Mouse (Mus musculus) embryonic facial prominence, embryonic 13.5 days (tissue): ENCODE results near the gene Ttc7b. TPM values are rescaled to one million over a fixed set of nuclear protein-coding genes. Genes with fewer than 3 reads are reported as not detected.

Experiments used
- ATAC-seq: fragments of 200-750 bp; cut with Nextera tagmentation; 2 replicates; pipeline ENCODE4 v1.8.0; 2017; ENCODE audit warnings: low read depth; ENCODE audit not compliant: insufficient number of reproducible peaks, insufficient read depth, low FRiP score, low TSS enrichment
- H3K27ac ChIP-seq: fragments of 300-500 bp; sonication (generic); 2 replicates; pipeline ENCODE4 v1.5.1; 2015; ENCODE audit warnings: moderate library complexity, mild to moderate bottlenecking, inconsistent platforms
- H3K27me3 ChIP-seq: fragments of 300-500 bp; sonication (generic); 2 replicates; pipeline ENCODE4 v1.6.1; 2015; ENCODE audit warnings: mild to moderate bottlenecking, inconsistent platforms
- H3K36me3 ChIP-seq: fragments of 300-500 bp; sonication (generic); 2 replicates; pipeline ENCODE4 v1.6.1; 2015; ENCODE audit warnings: mild to moderate bottlenecking, inconsistent platforms
- H3K4me1 ChIP-seq: fragments of 300-500 bp; sonication (generic); 2 replicates; pipeline ENCODE4 v1.6.1; 2015; ENCODE audit warnings: inconsistent platforms
- H3K4me2 ChIP-seq: fragments of 300-500 bp; sonication (generic); 2 replicates; pipeline ENCODE4 v1.6.1; 2015; ENCODE audit warnings: moderate library complexity, mild to moderate bottlenecking, inconsistent platforms
- H3K4me3 ChIP-seq: fragments of 300-500 bp; sonication (generic); 2 replicates; pipeline ENCODE4 v1.5.1; 2015; ENCODE audit warnings: mild to moderate bottlenecking, inconsistent platforms
- H3K9ac ChIP-seq: fragments of 300-500 bp; sonication (generic); 2 replicates; pipeline ENCODE4 v1.6.1; 2015; ENCODE audit warnings: mild to moderate bottlenecking, inconsistent platforms
- H3K9me3 ChIP-seq: fragments of 300-500 bp; sonication (generic); 2 replicates; pipeline ENCODE4 v1.6.1; 2016; ENCODE audit warnings: inconsistent platforms
- WGBS: fragments of 180-500 bp; shearing (Covaris S2); methylation state at CpG from one replicate; pipeline ENCODE4 v1.1.7; 2015; ENCODE audit warnings: mixed read lengths; 5-methylcytosine and 5-hydroxymethylcytosine counted together
- polyA plus RNA-seq: library from polyadenylated mRNA; unstranded; fragments of >200 nt; fragmentation: Nextera tagmentation; extraction: Ambion mirVana; gene quantifications from 2 replicates; pipeline ENCODE4 v1.2.1, GENCODE M21; 2015

The Ttc7b gene
- 5.6 and 6.0 TPM in 2 replicates for polyA plus RNA-seq

DNA sequence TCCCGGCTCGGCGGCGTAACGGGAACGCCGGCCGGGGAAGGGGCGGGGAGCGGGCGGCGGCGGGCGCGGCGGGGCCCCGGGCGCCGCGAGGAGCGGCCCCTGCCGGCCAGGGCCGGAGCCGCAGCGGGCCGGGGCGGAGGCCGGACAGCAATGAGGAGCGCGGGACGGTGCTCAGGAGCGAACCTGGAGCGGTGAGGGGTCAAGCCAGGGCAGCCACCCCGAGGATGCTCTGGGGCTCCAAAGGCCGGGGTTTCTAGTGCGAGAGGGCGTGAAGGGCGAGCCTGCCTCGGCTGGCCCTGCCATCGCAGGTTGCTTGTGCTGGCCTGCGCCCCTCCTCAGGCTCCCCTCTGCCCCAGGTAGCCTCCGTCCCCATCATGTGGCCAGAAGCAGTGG lies at the start of gene Ttc7b:
Ttc7b (minus strand) TSS at position 33 of the 393 bp plus-strand sequence.
- Histone ChIP-seq H3K27me3 (no peaks in the 10 kb centered on the region), H3K36me3 (peaks cover 8% of the 10 kb centered on the region; the same call in 1 of the 2 replicates), H3K9ac (peak within 1 kb of the TSS; percentile 95), H3K4me1 (peaks cover 23% of the 10 kb centered on the region), H3K4me3 (peak within 1 kb of the TSS; percentile 78), H3K4me2 (peak within 1 kb of the TSS; percentile 87), H3K9me3 (no peaks in the 10 kb centered on the region), H3K27ac (peak within 1 kb of the TSS; percentile 78)
- 0 out of 2 replicates have a peak, but pooled peaks have one; percentile 39 for ATAC-seq
- 4% methylated on average over 20 of the region's 42 CpGs for WGBS

DNA sequence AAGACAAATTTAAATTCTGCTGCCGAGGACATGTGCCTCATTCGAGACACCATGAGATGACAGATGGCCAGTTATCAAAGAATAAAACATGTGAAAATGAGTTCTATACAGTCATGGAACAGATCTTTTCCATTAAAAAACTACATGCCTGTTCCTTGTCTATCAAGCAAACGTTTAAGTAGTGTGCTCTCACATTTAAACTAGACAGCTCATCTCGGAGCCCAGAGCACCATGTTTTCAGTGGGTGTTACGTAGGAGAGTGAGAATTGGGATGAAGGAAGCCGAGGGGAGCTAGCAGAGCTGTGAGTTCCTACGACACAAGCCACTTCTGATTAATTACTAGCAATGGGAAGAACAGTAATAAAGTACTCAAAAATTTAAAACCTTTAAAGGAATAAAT lies 48.2 kb upstream of the Ttc7b start:
- H3K9me3 ChIP-seq = no peaks in the 10 kb centered on the region
- no peaks in the 10 kb centered on the region for H3K27me3 ChIP-seq
- peaks cover 6% of the 10 kb centered on the region; the same call in 1 of the 2 replicates for H3K36me3 ChIP-seq
- H3K4me1 ChIP-seq = no peaks in the 10 kb centered on the region
- no peak for ATAC-seq
- H3K9ac ChIP-seq = no peak overlapping the region
- no peak overlapping the region for H3K4me3 ChIP-seq
- no peak overlapping the region for H3K4me2 ChIP-seq
- WGBS = 86% methylated on average over 7 of the region's 7 CpGs
- H3K27ac ChIP-seq = no peak overlapping the region

GRCm38 (mm10) chr12:100568105-100568504 lies 47.5 kb upstream of the Ttc7b start:
- 75% methylated on average over 6 of the region's 6 CpGs for WGBS
- H3K4me1 ChIP-seq = no peaks in the 10 kb centered on the region
- no peak overlapping the region for H3K4me3 ChIP-seq
- H3K27ac ChIP-seq = no peak overlapping the region
- H3K9me3 ChIP-seq = no peaks in the 10 kb centered on the region
- no peaks in the 10 kb centered on the region for H3K27me3 ChIP-seq
- no peak for ATAC-seq
- H3K36me3 ChIP-seq = peaks cover 10% of the 10 kb centered on the region
- H3K9ac ChIP-seq = no peak overlapping the region
- H3K4me2 ChIP-seq = no peak overlapping the region

GRCm38 (mm10) chr12:100567627-100568026 lies 47.0 kb upstream of the Ttc7b start:
- Histone ChIP-seq H3K9me3 (no peaks in the 10 kb centered on the region), H3K4me2 (no peak overlapping the region), H3K9ac (no peak overlapping the region), H3K4me1 (no peaks in the 10 kb centered on the region), H3K27me3 (no peaks in the 10 kb centered on the region), H3K27ac (no peak overlapping the region), H3K36me3 (peaks cover 15% of the 10 kb centered on the region), H3K4me3 (no peak overlapping the region)
- ATAC-seq = no peak
- WGBS = 76% methylated on average over 3 of the region's 3 CpGs

DNA sequence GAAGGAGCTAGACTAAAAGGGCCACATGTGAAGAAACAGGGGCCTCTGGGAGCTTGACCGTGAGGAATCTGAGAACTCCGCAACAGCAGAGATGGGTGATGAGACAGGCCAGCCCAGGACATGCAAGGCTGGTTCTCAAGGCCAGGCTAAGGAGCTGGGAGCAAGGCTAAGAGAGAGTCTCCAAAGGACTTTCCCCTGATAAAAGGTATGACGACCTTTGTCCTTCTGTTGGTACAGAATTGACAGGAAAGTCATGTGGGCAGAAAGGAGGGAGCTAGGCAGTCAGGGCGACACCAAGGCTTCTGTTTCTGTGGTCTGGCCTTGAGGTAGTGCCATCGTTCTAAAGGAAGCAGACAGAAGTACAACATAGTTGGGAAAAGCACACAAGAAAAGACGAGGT lies 33.0 kb upstream of the Ttc7b start:
- no peak for ATAC-seq
- Histone ChIP-seq H3K27ac (no peak overlapping the region), H3K9me3 (no peaks in the 10 kb centered on the region), H3K4me1 (no peaks in the 10 kb centered on the region), H3K4me3 (no peak overlapping the region), H3K36me3 (peaks cover 16% of the 10 kb centered on the region), H3K27me3 (no peaks in the 10 kb centered on the region), H3K4me2 (no peak overlapping the region), H3K9ac (no peak overlapping the region)
- 84% methylated on average over 6 of the region's 6 CpGs for WGBS

GRCm38 (mm10) chr12:100551972-100552371 lies 31.3 kb upstream of the Ttc7b start:
- Histone ChIP-seq H3K4me1 (no peaks in the 10 kb centered on the region), H3K9ac (no peak overlapping the region), H3K36me3 (peaks cover 13% of the 10 kb centered on the region), H3K4me3 (no peak overlapping the region), H3K4me2 (no peak overlapping the region), H3K27me3 (no peaks in the 10 kb centered on the region), H3K9me3 (no peaks in the 10 kb centered on the region), H3K27ac (no peak overlapping the region)
- 87% methylated on average over 1 of the region's 1 CpGs for WGBS
- no peak for ATAC-seq

- no peak for ATAC-seq
- Histone ChIP-seq H3K27me3 (no peaks in the 10 kb centered on the region), H3K36me3 (no peaks in the 10 kb centered on the region; the same call in 1 of the 2 replicates), H3K4me2 (no peak overlapping the region), H3K27ac (no peak overlapping the region), H3K9ac (no peak overlapping the region), H3K9me3 (no peaks in the 10 kb centered on the region), H3K4me3 (no peak overlapping the region), H3K4me1 (no peaks in the 10 kb centered on the region)
- 59% methylated on average over 4 of the region's 4 CpGs for WGBS
Observed at GRCm38 (mm10) chr12:100544194-100544567, 23.6 kb upstream of the Ttc7b start.

- 80% methylated on average over 6 of the region's 6 CpGs for WGBS
- no peaks in the 10 kb centered on the region for H3K9me3 ChIP-seq
- no peaks in the 10 kb centered on the region for H3K27me3 ChIP-seq
- no peak overlapping the region for H3K4me2 ChIP-seq
- no peak overlapping the region for H3K4me3 ChIP-seq
- no peaks in the 10 kb centered on the region for H3K4me1 ChIP-seq
- no peak overlapping the region for H3K9ac ChIP-seq
- no peak for ATAC-seq
- no peaks in the 10 kb centered on the region for H3K36me3 ChIP-seq
- no peak overlapping the region for H3K27ac ChIP-seq
Observed at GRCm38 (mm10) chr12:100543437-100544193, 23.0 kb upstream of the Ttc7b start.

DNA sequence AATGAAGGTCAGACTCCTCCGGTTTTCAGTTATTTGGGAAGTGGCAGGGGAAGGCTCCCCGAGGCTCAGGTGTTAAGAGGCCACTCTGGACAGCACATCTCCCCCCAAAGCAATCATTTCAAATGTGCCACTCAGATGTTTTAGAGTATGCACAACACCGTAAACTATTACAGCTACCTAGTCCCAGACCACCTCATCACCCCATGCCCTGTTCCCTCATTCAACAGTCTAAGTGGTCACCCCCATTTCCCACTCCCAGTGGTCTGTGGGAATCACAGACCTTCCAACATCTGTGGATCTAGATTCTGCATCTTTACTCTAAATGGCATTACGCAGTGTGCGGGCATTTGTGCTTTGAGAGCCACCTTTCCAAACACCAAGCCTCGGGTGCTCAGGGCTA lies 21.9 kb upstream of the Ttc7b start:
- Histone ChIP-seq H3K27ac (no peak overlapping the region), H3K4me3 (no peak overlapping the region), H3K27me3 (no peaks in the 10 kb centered on the region), H3K36me3 (no peaks in the 10 kb centered on the region), H3K4me2 (no peak overlapping the region), H3K9ac (no peak overlapping the region), H3K9me3 (no peaks in the 10 kb centered on the region), H3K4me1 (no peaks in the 10 kb centered on the region)
- 83% methylated on average over 6 of the region's 6 CpGs for WGBS
- no peak for ATAC-seq

DNA sequence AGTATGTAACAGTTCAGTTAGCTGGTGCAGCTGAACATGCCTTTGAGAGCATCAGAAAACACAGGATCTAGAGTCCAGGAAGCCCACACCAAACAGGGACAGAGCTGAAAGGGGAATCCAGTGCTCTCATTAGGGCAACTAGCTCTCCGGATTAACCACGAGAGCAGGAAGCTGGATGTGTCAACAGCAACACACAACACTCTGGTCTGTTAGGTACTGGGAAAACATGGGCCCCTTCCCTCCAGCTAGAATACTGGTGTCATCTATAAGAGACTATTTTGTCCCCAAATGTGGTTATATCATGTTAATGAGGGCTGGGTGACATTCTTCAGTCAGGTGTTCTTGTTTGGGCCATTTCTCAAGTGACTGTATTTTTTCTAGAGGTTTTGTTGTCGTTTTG lies 21.4 kb upstream of the Ttc7b start:
- Histone ChIP-seq H3K4me1 (no peaks in the 10 kb centered on the region), H3K27me3 (no peaks in the 10 kb centered on the region), H3K4me2 (no peak overlapping the region), H3K9ac (no peak overlapping the region), H3K9me3 (no peaks in the 10 kb centered on the region), H3K27ac (no peak overlapping the region), H3K4me3 (no peak overlapping the region), H3K36me3 (no peaks in the 10 kb centered on the region)
- 34% methylated on average over 3 of the region's 3 CpGs for WGBS
- no peak for ATAC-seq

GRCm38 (mm10) chr12:100539158-100539714 lies 18.6 kb upstream of the Ttc7b start:
- no peaks in the 10 kb centered on the region for H3K36me3 ChIP-seq
- no peaks in the 10 kb centered on the region for H3K9me3 ChIP-seq
- no peak overlapping the region for H3K4me2 ChIP-seq
- ATAC-seq = no peak
- H3K4me3 ChIP-seq = no peak overlapping the region
- H3K27me3 ChIP-seq = no peaks in the 10 kb centered on the region
- WGBS = 45% methylated on average over 9 of the region's 9 CpGs
- H3K9ac ChIP-seq = no peak overlapping the region
- H3K27ac ChIP-seq = no peak overlapping the region
- H3K4me1 ChIP-seq = peaks cover 2% of the 10 kb centered on the region; the same call in 1 of the 2 replicates
